12 mouse cellular contexts compared by ENCODE assay signal in genomic region chr14:24612254-24612995, GRCm38 (mm10).
DNase-seq lines count a peak whose midpoint lies in the region; ATAC-seq and TF ChIP-seq lines count a peak whose summit lies in the region.
"Had no signal": no experiment of that assay in that cellular context is flagged by ENCODE, and none has a peak within 500 bp of the region (broad histone marks: within the 10 kb centered on the region; RNA-seq: fewer than 3 reads in every experiment).

No protein-coding gene starts in this region.

- WGBS in midbrain, embryonic 10.5 days, result 85% methylated on average over 4 of the region's 4 CpGs
- 91% methylated on average over 4 of the region's 4 CpGs for WGBS in midbrain, embryonic 11.5 days
- WGBS in forebrain, postnatal 0 days, result 33% methylated on average over 4 of the region's 4 CpGs
- 64% methylated on average over 4 of the region's 4 CpGs for WGBS in kidney, embryonic 14.5 days

- ATAC-seq in midbrain, embryonic 11.5 days (ENCODE audit: low FRiP score), result no peak
- no peak for ATAC-seq in forebrain, postnatal 0 days
- no peak for ATAC-seq in kidney, embryonic 14.5 days (ENCODE audit: low FRiP score, low TSS enrichment)
- ATAC-seq: Patski had no signal

- no peak overlapping the region for H3K4me2 ChIP-seq in midbrain, embryonic 11.5 days
- no peak overlapping the region for H3K4me2 ChIP-seq in forebrain, postnatal 0 days (ENCODE audit: low read depth)
- H3K4me2 ChIP-seq in kidney, embryonic 14.5 days (replicated peaks; ENCODE audit: low read depth, low read length), result no peak overlapping the region
- H3K4me2 ChIP-seq: liver, embryonic 13.5 days had no signal

- H3K27ac ChIP-seq in midbrain, embryonic 10.5 days (replicated peaks), result peak overlapping the region; percentile 53
- H3K27ac ChIP-seq in midbrain, embryonic 11.5 days (ENCODE audit: low read depth, low read length), result no peak overlapping the region
- H3K27ac ChIP-seq in forebrain, postnatal 0 days (ENCODE audit: low read depth, low read length), result no peak overlapping the region
- no peak overlapping the region for H3K27ac ChIP-seq in kidney, embryonic 14.5 days (ENCODE audit: low read depth, low read length)
- H3K27ac ChIP-seq: liver, embryonic 13.5 days had no signal

- no peak overlapping the region for H3K4me3 ChIP-seq in midbrain, embryonic 10.5 days
- no peak overlapping the region for H3K4me3 ChIP-seq in midbrain, embryonic 11.5 days (ENCODE audit: low read depth, low read length)
- no peak overlapping the region for H3K4me3 ChIP-seq in forebrain, postnatal 0 days (ENCODE audit: low read depth, low read length)
- no peak overlapping the region for H3K4me3 ChIP-seq in kidney, embryonic 14.5 days (ENCODE audit: low read length)
- H3K4me3 ChIP-seq: liver, embryonic 13.5 days had no signal

- no peak for TF ChIP-seq CTCF in forebrain, postnatal 0 days (IDR thresholded peaks at IDR 0.05; ENCODE audit: low read depth)

- H3K9me3 ChIP-seq in midbrain, embryonic 10.5 days (replicated peaks), result peaks cover 6% of the 10 kb centered on the region; the same call in 1 of the 2 replicates
- H3K9me3 ChIP-seq in midbrain, embryonic 11.5 days (ENCODE audit: control insufficient read depth, low read length), result peaks cover 4% of the 10 kb centered on the region; the same call in 1 of the 2 replicates
- H3K9me3 ChIP-seq in forebrain, postnatal 0 days (ENCODE audit: low read length), result no peaks in the 10 kb centered on the region
- H3K9me3 ChIP-seq in kidney, embryonic 14.5 days (ENCODE audit: control insufficient read depth, low read length), result no peaks in the 10 kb centered on the region
- H3K9me3 ChIP-seq: liver, embryonic 13.5 days had no signal

- H3K27me3 ChIP-seq in midbrain, embryonic 10.5 days (ENCODE audit: low read depth, poor library complexity, severe bottlenecking), result peaks cover 37% of the 10 kb centered on the region; the same call in 1 of the 2 replicates
- H3K27me3 ChIP-seq in midbrain, embryonic 11.5 days (ENCODE audit: control insufficient read depth, insufficient read depth, low read length), result no peaks in the 10 kb centered on the region
- H3K27me3 ChIP-seq in forebrain, postnatal 0 days (ENCODE audit: insufficient read depth, low read length), result no peaks in the 10 kb centered on the region
- H3K27me3 ChIP-seq in kidney, embryonic 14.5 days (ENCODE audit: control insufficient read depth, insufficient read depth, low read length), result no peaks in the 10 kb centered on the region
- H3K27me3 ChIP-seq: liver, embryonic 13.5 days had no signal

- no peaks in the 10 kb centered on the region for H3K36me3 ChIP-seq in midbrain, embryonic 10.5 days
- H3K36me3 ChIP-seq in midbrain, embryonic 11.5 days (ENCODE audit: control insufficient read depth, insufficient read depth, low read length), result no peaks in the 10 kb centered on the region
- no peaks in the 10 kb centered on the region for H3K36me3 ChIP-seq in forebrain, postnatal 0 days (ENCODE audit: insufficient read depth)
- no peaks in the 10 kb centered on the region for H3K36me3 ChIP-seq in kidney, embryonic 14.5 days (ENCODE audit: control insufficient read depth, insufficient read depth, low read length)
- H3K36me3 ChIP-seq: liver, embryonic 13.5 days had no signal

- peaks cover 39% of the 10 kb centered on the region for H3K4me1 ChIP-seq in midbrain, embryonic 10.5 days
- H3K4me1 ChIP-seq in midbrain, embryonic 11.5 days (ENCODE audit: control insufficient read depth, insufficient read depth, low read length), result peaks cover 22% of the 10 kb centered on the region
- peaks cover 11% of the 10 kb centered on the region for H3K4me1 ChIP-seq in forebrain, postnatal 0 days (ENCODE audit: insufficient read depth)
- no peaks in the 10 kb centered on the region for H3K4me1 ChIP-seq in kidney, embryonic 14.5 days (ENCODE audit: control insufficient read depth, insufficient read depth, low read length)
- H3K4me1 ChIP-seq: liver, embryonic 13.5 days had no signal

- H3K9ac ChIP-seq in midbrain, embryonic 11.5 days (ENCODE audit: low read length), result no peak overlapping the region
- no peak overlapping the region for H3K9ac ChIP-seq in forebrain, postnatal 0 days
- H3K9ac ChIP-seq in kidney, embryonic 14.5 days (ENCODE audit: low read depth, low read length), result no peak overlapping the region
- H3K9ac ChIP-seq: liver, embryonic 13.5 days had no signal

- no peak for DNase-seq in midbrain, embryonic 10.5 days (ENCODE audit: low spot score)
- no peak for DNase-seq in midbrain, embryonic 11.5 days (ENCODE audit: low spot score, missing footprints)
- DNase-seq in cerebellum, adult 9-10 months, result peak; percentile 85
- DNase-seq in forebrain, postnatal 0 days, result peak; percentile 35
- no peak for DNase-seq in spleen, postnatal 36 days (ENCODE audit: low spot score in 2 of 2)
- no peak for DNase-seq in kidney, postnatal 25 days
- DNase-seq: gastrocnemius, postnatal 25 days; liver, embryonic 13.5 days; lung, postnatal 4 days; thymus, postnatal 4 days had no signal

Comparison
In these comparisons a context has a peak if more than half of its experiments do, and no peak if none do; other contexts are left out.
1. DNase-seq: peak in cerebellum, adult 9-10 months (single experiment) and forebrain, postnatal 0 days (single experiment); none in midbrain, embryonic 10.5 days (single experiment), midbrain, embryonic 11.5 days (single experiment), spleen, postnatal 36 days (0 of 2) and kidney, postnatal 25 days (0 of 2).